Mouse (Mus musculus) CH12.LX (cell line): ENCODE measurements around the gene Pop7.

Experiments used
- BHLHE40 ChIP-seq: IDR thresholded peaks from 2 replicates; pipeline ENCODE4 v1.6.1; 2011; ENCODE audit warnings: mild to moderate bottlenecking, low read depth, low read length, improper control_type of control experiment
- CHD1 ChIP-seq: IDR thresholded peaks from 2 replicates; pipeline ENCODE4 v1.6.1; 2012; ENCODE audit warnings: low read depth, low read length, improper control_type of control experiment, inconsistent platforms
- CHD2 ChIP-seq: IDR thresholded peaks from 2 replicates; pipeline ENCODE4 v1.6.1; 2011; ENCODE audit warnings: low read length, improper control_type of control experiment
- CTCF ChIP-seq, 2 experiments: IDR thresholded peaks in 1 of 2; conservative IDR thresholded peaks in 1 of 2; 2 replicates each; pipeline ENCODE4 v1.5.1; 2011 to 2012; ENCODE audit warnings: low read depth in 2 of 2, low read length in 2 of 2, improper control_type of control experiment in 1 of 2, inconsistent platforms in 1 of 2, mild to moderate bottlenecking in 1 of 2, moderate library complexity in 1 of 2
- EP300 ChIP-seq: IDR thresholded peaks from 2 replicates; pipeline ENCODE4 v1.6.1; 2011; ENCODE audit warnings: low read length, improper control_type of control experiment
- ETS1 ChIP-seq: conservative IDR thresholded peaks from 2 replicates; pipeline ENCODE4 v1.6.1; 2012; ENCODE audit warnings: low read depth, mild to moderate bottlenecking, inconsistent platforms, low read length, improper control_type of control experiment, moderate library complexity
- HCFC1 ChIP-seq: IDR thresholded peaks from 2 replicates; pipeline ENCODE4 v1.6.1; 2012; ENCODE audit warnings: low read depth, mild to moderate bottlenecking, inconsistent platforms, low read length, improper control_type of control experiment
- MAFK ChIP-seq: IDR thresholded peaks from 2 replicates; pipeline ENCODE4 v1.6.1; 2011; ENCODE audit warnings: low read length, improper control_type of control experiment; ENCODE audit not compliant: insufficient replicate concordance
- MAZ ChIP-seq: IDR thresholded peaks from 2 replicates; pipeline ENCODE4 v1.6.1; 2012; ENCODE audit warnings: low read depth, mild to moderate bottlenecking, inconsistent platforms, low read length, improper control_type of control experiment, moderate library complexity
- POLR2A ChIP-seq: IDR thresholded peaks from 2 replicates; pipeline ENCODE4 v1.6.1; 2011; ENCODE audit warnings: low read depth, mild to moderate bottlenecking, improper control_type of control experiment, low read length
- POLR2AphosphoS2 ChIP-seq: IDR thresholded peaks from 2 replicates; pipeline ENCODE4 v1.6.1; 2011; ENCODE audit warnings: low read depth, low read length, improper control_type of control experiment
- RCOR1 ChIP-seq: conservative IDR thresholded peaks from 2 replicates; pipeline ENCODE4 v1.6.1; 2012; ENCODE audit warnings: low read depth, mild to moderate bottlenecking, inconsistent platforms, low read length, improper control_type of control experiment
- TCF12 ChIP-seq: IDR thresholded peaks from 2 replicates; pipeline ENCODE4 v1.6.1; 2014; ENCODE audit warnings: low read depth, mild to moderate bottlenecking, inconsistent platforms, low read length, improper control_type of control experiment
- USF2 ChIP-seq: conservative IDR thresholded peaks from 2 replicates; pipeline ENCODE4 v1.6.1; 2011; ENCODE audit warnings: low read depth, low read length, improper control_type of control experiment

DNA sequence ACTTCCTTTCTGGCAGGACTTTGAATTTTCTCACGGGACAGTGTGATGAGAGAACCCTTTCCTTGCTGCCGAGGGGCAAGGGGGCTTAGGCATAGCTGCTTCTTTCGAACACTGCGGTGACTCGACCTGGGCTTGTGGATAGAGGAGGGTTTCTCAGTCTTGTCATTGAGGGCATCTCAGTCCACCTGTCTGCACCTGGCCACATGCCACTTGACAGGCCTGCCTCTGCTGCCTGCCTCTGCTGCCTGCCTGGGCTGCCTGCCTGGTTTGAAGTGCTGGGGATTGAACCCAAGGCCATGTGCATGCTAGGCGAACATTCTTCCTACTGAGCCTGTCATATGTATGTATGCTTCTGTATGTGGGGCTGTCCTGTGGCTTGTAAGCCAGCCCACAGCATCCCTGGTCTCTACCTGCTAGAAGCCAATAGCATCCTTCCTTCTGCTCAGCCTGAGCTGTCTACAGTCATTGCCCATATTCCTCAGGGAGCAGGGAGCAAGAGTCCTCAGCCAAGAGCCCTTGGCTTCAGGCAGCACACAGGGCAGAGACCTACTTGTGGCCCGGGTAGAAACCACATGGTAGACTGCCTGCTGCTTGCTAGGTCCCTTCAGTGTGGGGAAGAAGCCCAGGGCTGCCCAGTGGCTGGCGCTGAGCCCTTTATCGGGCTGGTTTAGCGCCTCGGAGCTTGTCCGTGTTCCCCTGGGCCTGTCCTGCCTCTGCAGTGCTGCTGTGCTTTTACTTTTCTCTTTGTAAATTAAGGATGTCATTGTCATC lies 11.8 kb upstream of the Pop7 start:
- no peak for TF ChIP-seq MAFK
- TF ChIP-seq CTCF (conservative IDR thresholded peaks at IDR 0.05 in 1 of 2, IDR thresholded peaks at IDR 0.05 in 1 of 2; ENCODE audit: low read depth in 2 of 2, low read length in 2 of 2) = no peak
- no peak for TF ChIP-seq TCF12
- no peak for TF ChIP-seq POLR2A
- no peak for TF ChIP-seq CHD2
- no peak for TF ChIP-seq CHD1
- no peak for TF ChIP-seq MAZ
- no peak for TF ChIP-seq ETS1
- no peak for TF ChIP-seq BHLHE40
- no peak for TF ChIP-seq POLR2AphosphoS2
- TF ChIP-seq HCFC1 = no peak
- TF ChIP-seq USF2 = no peak
- no peak for TF ChIP-seq EP300
- TF ChIP-seq RCOR1 = no peak
